Mouse (Mus musculus): ENCODE data around the gene Nedd8. TPM values are rescaled to one million over a fixed set of nuclear protein-coding genes. Genes with fewer than 3 reads are reported as not detected.

Nedd8 gene
- polyA plus RNA-seq (2016; fragmentation: Nextera tagmentation; extraction: Ambion mirVana): 594 and 653 TPM in 2 replicates

- ATAC-seq (ENCODE audit: insufficient number of reproducible peaks, insufficient read depth, low FRiP score, low TSS enrichment, low read depth): peak; percentile 97
- peaks cover 39% of the 10 kb centered on the region for H3K36me3 ChIP-seq
- peak within 1 kb of the TSS; percentile 93 for H3K27ac ChIP-seq
- H3K9ac ChIP-seq (replicated peaks): peak within 1 kb of the TSS; percentile 78
- H3K27me3 ChIP-seq: no peaks in the 10 kb centered on the region
- no peaks in the 10 kb centered on the region for H3K9me3 ChIP-seq
- peaks cover 17% of the 10 kb centered on the region for H3K4me1 ChIP-seq (replicated peaks)
- peak within 1 kb of the TSS; percentile 78 for H3K4me3 ChIP-seq (replicated peaks)
- 1% methylated on average over 38 of the region's 38 CpGs for WGBS
- peak within 1 kb of the TSS; percentile 93 for H3K4me2 ChIP-seq
These were observed at the start of gene Nedd8, which contains the start of gene Gmpr2 for GRCm38 (mm10) chr14:55671833-55672740. TSS of gene Nedd8 (minus strand) at chr14:55672124. TSS of gene Gmpr2 (plus strand) at chr14:55671941.

GRCm38 (mm10) chr14:55721076-55721475 lies 49.2 kb upstream of the Nedd8 start:
- Histone ChIP-seq H3K27ac (no peak overlapping the region), H3K9me3 (no peaks in the 10 kb centered on the region), H3K4me3 (replicated peaks) (peak overlapping the region; percentile 77), H3K27me3 (no peaks in the 10 kb centered on the region), H3K36me3 (peaks cover 34% of the 10 kb centered on the region), H3K4me2 (peak overlapping the region; percentile 67), H3K9ac (replicated peaks) (peak overlapping the region; percentile 70; the same call in 1 of the 2 replicates), H3K4me1 (replicated peaks) (peaks cover 9% of the 10 kb centered on the region)
- no peak for ATAC-seq (ENCODE audit: insufficient number of reproducible peaks, insufficient read depth, low FRiP score, low TSS enrichment, low read depth)
- WGBS: 78% methylated on average over 6 of the region's 6 CpGs

GRCm38 (mm10) chr14:55720666-55721065 lies 48.7 kb upstream of the Nedd8 start:
- 94% methylated on average over 12 of the region's 12 CpGs for whole genome bisulfite sequencing
- H3K27ac ChIP-seq: no peak overlapping the region
- H3K4me3 ChIP-seq (replicated peaks): no peak overlapping the region
- peak overlapping the region; percentile 67 for H3K4me2 ChIP-seq
- H3K27me3 ChIP-seq: no peaks in the 10 kb centered on the region
- no peak for ATAC-seq (ENCODE audit: insufficient number of reproducible peaks, insufficient read depth, low FRiP score, low TSS enrichment, low read depth)
- peaks cover 9% of the 10 kb centered on the region for H3K4me1 ChIP-seq (replicated peaks)
- H3K36me3 ChIP-seq: peaks cover 35% of the 10 kb centered on the region
- H3K9ac ChIP-seq (replicated peaks): no peak overlapping the region
- H3K9me3 ChIP-seq: no peaks in the 10 kb centered on the region

- ATAC-seq (ENCODE audit: insufficient number of reproducible peaks, insufficient read depth, low FRiP score, low TSS enrichment, low read depth): no peak
- Histone ChIP-seq H3K4me3 (replicated peaks) (no peak overlapping the region), H3K4me1 (replicated peaks) (peaks cover 9% of the 10 kb centered on the region), H3K36me3 (peaks cover 35% of the 10 kb centered on the region), H3K9me3 (no peaks in the 10 kb centered on the region), H3K27me3 (no peaks in the 10 kb centered on the region), H3K27ac (no peak overlapping the region), H3K9ac (replicated peaks) (no peak overlapping the region), H3K4me2 (no peak overlapping the region)
- WGBS: 85% methylated on average over 6 of the region's 6 CpGs
These were observed 47.8 kb upstream of the Nedd8 start for GRCm38 (mm10) chr14:55719737-55720136.

- ATAC-seq (ENCODE audit: insufficient number of reproducible peaks, insufficient read depth, low FRiP score, low TSS enrichment, low read depth): no peak
- WGBS: 76% methylated on average over 8 of the region's 8 CpGs
- Histone ChIP-seq H3K9me3 (no peaks in the 10 kb centered on the region), H3K9ac (replicated peaks) (no peak overlapping the region), H3K36me3 (peaks cover 35% of the 10 kb centered on the region), H3K27me3 (peaks cover 21% of the 10 kb centered on the region), H3K4me2 (no peak overlapping the region), H3K27ac (no peak overlapping the region), H3K4me1 (replicated peaks) (peaks cover 18% of the 10 kb centered on the region), H3K4me3 (replicated peaks) (no peak overlapping the region)
These were observed 45.0 kb upstream of the Nedd8 start for GRCm38 (mm10) chr14:55716884-55717283.

GRCm38 (mm10) chr14:55716271-55716670 lies 44.3 kb upstream of the Nedd8 start:
- H3K4me1 ChIP-seq (replicated peaks): peaks cover 15% of the 10 kb centered on the region
- no peak overlapping the region for H3K27ac ChIP-seq
- no peak overlapping the region for H3K4me2 ChIP-seq
- peaks cover 28% of the 10 kb centered on the region for H3K27me3 ChIP-seq
- H3K9ac ChIP-seq (replicated peaks): no peak overlapping the region
- no peaks in the 10 kb centered on the region for H3K9me3 ChIP-seq
- peaks cover 35% of the 10 kb centered on the region for H3K36me3 ChIP-seq
- WGBS: 96% methylated on average over 6 of the region's 6 CpGs
- ATAC-seq (ENCODE audit: insufficient number of reproducible peaks, insufficient read depth, low FRiP score, low TSS enrichment, low read depth): no peak
- H3K4me3 ChIP-seq (replicated peaks): no peak overlapping the region

GRCm38 (mm10) chr14:55714893-55715292 lies 43.0 kb upstream of the Nedd8 start:
- no peak overlapping the region for H3K27ac ChIP-seq
- H3K4me3 ChIP-seq (replicated peaks): no peak overlapping the region
- H3K9ac ChIP-seq (replicated peaks): no peak overlapping the region
- peaks cover 31% of the 10 kb centered on the region for H3K27me3 ChIP-seq
- no peak for ATAC-seq (ENCODE audit: insufficient number of reproducible peaks, insufficient read depth, low FRiP score, low TSS enrichment, low read depth)
- H3K36me3 ChIP-seq: peaks cover 31% of the 10 kb centered on the region
- no peak overlapping the region for H3K4me2 ChIP-seq
- H3K4me1 ChIP-seq (replicated peaks): peaks cover 9% of the 10 kb centered on the region
- WGBS: 38% methylated on average over 6 of the region's 6 CpGs
- no peaks in the 10 kb centered on the region for H3K9me3 ChIP-seq

- H3K4me2 ChIP-seq: peak within 1 kb of the TSS; percentile 53
- H3K27ac ChIP-seq: peak within 1 kb of the TSS; percentile 53; the same call in 1 of the 2 replicates
- H3K27me3 ChIP-seq: peaks cover 31% of the 10 kb centered on the region
- WGBS: 18% methylated on average over 4 of the region's 4 CpGs
- ATAC-seq (ENCODE audit: insufficient number of reproducible peaks, insufficient read depth, low FRiP score, low TSS enrichment, low read depth): no peak; the same call in 1 of the 2 replicates
- peak within 1 kb of the TSS; percentile 48 for H3K9ac ChIP-seq (replicated peaks)
- peaks cover 24% of the 10 kb centered on the region for H3K36me3 ChIP-seq
- peak within 1 kb of the TSS; percentile 25 for H3K4me3 ChIP-seq (replicated peaks)
- peaks cover 9% of the 10 kb centered on the region for H3K4me1 ChIP-seq (replicated peaks)
- H3K9me3 ChIP-seq: no peaks in the 10 kb centered on the region
These were observed 41.8 kb upstream of the Nedd8 start, which contains the start of gene Tgm1 for GRCm38 (mm10) chr14:55713729-55714122. TSS of gene Tgm1 (minus strand) at chr14:55713926.

- H3K9me3 ChIP-seq: no peaks in the 10 kb centered on the region
- H3K9ac ChIP-seq (replicated peaks): peak overlapping the region; percentile 48
- peaks cover 31% of the 10 kb centered on the region for H3K27me3 ChIP-seq
- peak overlapping the region; percentile 53 for H3K4me2 ChIP-seq
- H3K4me1 ChIP-seq (replicated peaks): peaks cover 9% of the 10 kb centered on the region
- H3K36me3 ChIP-seq: peaks cover 19% of the 10 kb centered on the region
- no peak overlapping the region for H3K27ac ChIP-seq
- WGBS: 10% methylated on average over 25 of the region's 25 CpGs
- no peak; the same call in 1 of the 2 replicates for ATAC-seq (ENCODE audit: insufficient number of reproducible peaks, insufficient read depth, low FRiP score, low TSS enrichment, low read depth)
- H3K4me3 ChIP-seq (replicated peaks): peak overlapping the region; percentile 25
These were observed 41.2 kb upstream of the Nedd8 start for GRCm38 (mm10) chr14:55713007-55713728.

- H3K36me3 ChIP-seq: peaks cover 8% of the 10 kb centered on the region
- peaks cover 31% of the 10 kb centered on the region for H3K27me3 ChIP-seq
- no peaks in the 10 kb centered on the region for H3K9me3 ChIP-seq
- no peak overlapping the region for H3K27ac ChIP-seq
- no peak overlapping the region for H3K4me2 ChIP-seq
- WGBS: 76% methylated on average over 7 of the region's 7 CpGs
- H3K9ac ChIP-seq (replicated peaks): no peak overlapping the region
- ATAC-seq (ENCODE audit: insufficient number of reproducible peaks, insufficient read depth, low FRiP score, low TSS enrichment, low read depth): no peak
- peaks cover 9% of the 10 kb centered on the region for H3K4me1 ChIP-seq (replicated peaks)
- H3K4me3 ChIP-seq (replicated peaks): no peak overlapping the region
These were observed 39.9 kb upstream of the Nedd8 start for GRCm38 (mm10) chr14:55711786-55712185.

GRCm38 (mm10) chr14:55709509-55709908 lies 37.6 kb upstream of the Nedd8 start:
- no peak for ATAC-seq (ENCODE audit: insufficient number of reproducible peaks, insufficient read depth, low FRiP score, low TSS enrichment, low read depth)
- peaks cover 31% of the 10 kb centered on the region for H3K27me3 ChIP-seq
- H3K4me3 ChIP-seq (replicated peaks): no peak overlapping the region
- no peak overlapping the region for H3K9ac ChIP-seq (replicated peaks)
- no peak overlapping the region for H3K27ac ChIP-seq
- peaks cover 9% of the 10 kb centered on the region for H3K4me1 ChIP-seq (replicated peaks)
- no peaks in the 10 kb centered on the region for H3K9me3 ChIP-seq
- no peak overlapping the region for H3K4me2 ChIP-seq
- no peaks in the 10 kb centered on the region for H3K36me3 ChIP-seq
- WGBS: 93% methylated on average over 4 of the region's 4 CpGs

Data from limb, embryonic 12.5 days (tissue).